Mouse (Mus musculus) cerebellum, postnatal 14 days (tissue): Measurements from ENCODE around the gene Fam129a.

ENCODE experiments used
- DNase-seq, 2 experiments: peaks; one replicate each; pipeline ENCODE4 v3.0.0; 2021; ENCODE audit warnings: mixed read lengths in 2 of 2

The Fam129a gene

GRCm38 (mm10) chr1:151570981-151571837, at the start of gene Fam129a:
Gene Fam129a (plus strand): TSS chr1:151571186.
- DNase-seq: peak; percentile 20 to 32

GRCm38 (mm10) chr1:151526701-151527100, 44.3 kb upstream of the Fam129a start:
- no peak for DNase-seq

GRCm38 (mm10) chr1:151543796-151544477, 27.0 kb upstream of the Fam129a start:
- no peak for DNase-seq

DNA sequence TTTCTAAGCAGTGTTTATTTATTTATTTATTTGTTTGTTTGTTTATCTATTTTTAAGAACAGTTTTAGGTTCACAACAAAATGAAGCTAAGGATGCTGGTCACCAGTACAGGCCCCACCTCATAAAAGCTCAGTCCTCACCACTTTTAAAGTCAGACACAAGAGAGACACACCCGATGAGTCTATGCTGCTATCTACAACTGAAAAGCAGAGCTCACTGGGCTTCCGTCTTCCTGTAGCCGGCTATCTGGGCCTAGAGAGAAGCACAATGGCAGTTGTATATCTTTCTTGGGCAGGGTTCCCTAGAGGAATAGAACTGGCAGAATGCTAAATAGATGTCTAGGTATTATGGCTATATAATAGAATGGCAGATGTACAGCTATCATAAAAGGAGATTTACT, 26.4 kb upstream of the Fam129a start:
- no peak for DNase-seq

DNA sequence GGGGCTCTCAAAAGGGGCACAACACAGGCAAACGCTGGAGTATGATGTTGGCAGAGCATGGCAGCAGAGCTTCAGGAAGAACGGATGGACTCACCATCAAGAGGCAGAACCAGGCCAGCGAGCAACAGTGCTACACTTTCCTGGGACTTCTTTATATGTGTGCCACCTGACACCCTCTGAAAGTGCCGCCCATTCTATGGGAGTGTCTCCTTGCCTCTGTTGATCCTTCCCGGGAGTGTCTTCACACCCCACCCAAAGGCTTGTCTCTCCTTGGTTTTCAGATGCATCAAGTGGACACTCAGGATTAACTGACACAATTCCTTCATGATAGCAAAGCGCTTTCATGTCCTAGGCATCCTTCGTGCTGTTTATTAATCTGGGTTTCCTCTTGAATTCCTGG, 25.4 kb upstream of the Fam129a start:
- no peak for DNase-seq

GRCm38 (mm10) chr1:151548896-151549610, 21.9 kb upstream of the Fam129a start:
- DNase-seq: no peak

DNA sequence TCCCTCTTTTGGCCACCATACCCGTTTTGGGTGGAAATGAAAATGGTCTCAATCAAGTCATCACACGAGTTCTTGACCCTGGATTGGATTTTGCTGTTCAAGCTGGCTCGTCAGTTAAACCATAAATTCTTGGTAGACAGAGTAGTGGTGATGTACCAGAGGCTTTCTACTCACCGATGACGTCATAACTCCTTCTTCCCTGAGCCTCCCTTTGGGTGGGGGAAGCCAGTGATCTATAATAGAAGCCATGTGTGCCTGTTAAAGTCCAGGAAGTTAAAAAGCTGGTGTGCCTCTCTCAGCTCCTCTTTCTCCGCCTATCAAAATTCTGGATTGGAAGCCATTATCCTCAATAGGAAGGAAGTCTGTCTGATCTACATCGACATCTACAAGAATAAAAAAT, 21.2 kb upstream of the Fam129a start:
- DNase-seq: no peak

GRCm38 (mm10) chr1:151550587-151551479, 20.2 kb upstream of the Fam129a start:
- no peak for DNase-seq

DNA sequence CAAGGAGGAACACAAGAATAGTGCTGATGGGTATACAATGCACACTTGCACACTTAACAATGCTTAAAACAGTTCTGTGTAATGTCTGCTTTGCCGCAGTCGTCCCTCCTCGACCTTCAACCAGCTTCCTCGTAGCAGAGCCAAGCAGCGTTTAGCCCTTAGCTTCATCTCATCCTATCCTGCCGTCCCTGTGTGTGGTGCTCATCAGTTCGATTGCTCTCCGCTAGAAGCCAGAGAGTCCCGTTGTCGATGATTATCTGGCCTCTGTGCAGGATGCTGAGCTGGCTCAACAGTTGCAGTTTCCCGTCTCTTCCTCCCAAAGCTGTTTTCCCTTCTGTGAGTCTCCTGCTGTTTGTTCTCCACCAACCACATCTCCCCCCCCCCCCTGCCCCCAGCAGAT, 10.4 kb upstream of the Fam129a start:
- no peak for DNase-seq

DNA sequence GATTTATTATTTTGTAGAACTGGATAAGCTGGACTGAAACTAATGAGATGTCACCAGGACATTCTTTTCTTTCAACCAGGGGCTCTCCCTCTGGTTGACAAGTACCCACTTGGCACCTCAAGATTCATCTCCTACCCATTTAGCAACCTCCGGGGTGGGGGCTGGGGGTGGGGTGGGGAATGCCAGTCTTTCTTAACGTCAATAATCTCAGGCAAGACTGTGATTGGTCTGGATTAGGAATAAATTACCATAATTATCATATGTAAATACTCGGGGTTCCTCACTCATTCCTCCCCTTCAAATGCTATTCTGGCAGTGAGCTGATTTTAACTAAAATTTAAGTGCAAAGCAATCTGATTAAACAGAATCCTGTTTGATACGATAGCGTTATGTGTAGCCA, 7.6 kb upstream of the Fam129a start:
- no peak for DNase-seq

- DNase-seq: no peak
Measured at GRCm38 (mm10) chr1:151563893-151564292, 7.1 kb upstream of the Fam129a start.

- DNase-seq: peak; percentile 85 to 88
Measured at GRCm38 (mm10) chr1:151564377-151564776, 6.6 kb upstream of the Fam129a start.

GRCm38 (mm10) chr1:151568682-151569081, 2.3 kb upstream of the Fam129a start:
- DNase-seq: no peak

- DNase-seq: no peak
Measured at GRCm38 (mm10) chr1:151571838-151572578, 1.0 kb downstream of the Fam129a start.

- DNase-seq: no peak
Measured at GRCm38 (mm10) chr1:151572601-151573320, 1.8 kb downstream of the Fam129a start.

- peak in 1 of 2 experiments; percentile 14 for DNase-seq
Measured at GRCm38 (mm10) chr1:151580200-151580982, 9.4 kb downstream of the Fam129a start.

DNA sequence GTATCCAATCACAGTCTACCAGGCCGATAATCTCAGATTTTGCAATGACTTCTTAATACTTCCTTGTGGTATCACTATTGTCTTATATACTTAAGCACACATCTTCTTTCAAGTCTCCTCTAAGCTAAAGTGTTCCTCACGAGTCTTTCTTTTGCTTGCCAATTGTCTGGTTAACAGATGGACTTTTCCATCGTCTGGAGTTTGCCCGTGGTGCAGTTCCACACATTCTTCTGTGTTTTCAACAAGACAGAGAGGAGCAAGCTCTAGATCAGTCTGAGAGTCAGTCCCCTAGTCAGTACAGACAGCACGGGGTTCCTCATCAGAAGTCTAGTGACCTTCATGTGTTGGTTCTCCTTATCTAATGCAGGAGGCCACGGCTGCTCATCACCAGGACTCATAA, 10.5 kb downstream of the Fam129a start:
- no peak for DNase-seq

DNA sequence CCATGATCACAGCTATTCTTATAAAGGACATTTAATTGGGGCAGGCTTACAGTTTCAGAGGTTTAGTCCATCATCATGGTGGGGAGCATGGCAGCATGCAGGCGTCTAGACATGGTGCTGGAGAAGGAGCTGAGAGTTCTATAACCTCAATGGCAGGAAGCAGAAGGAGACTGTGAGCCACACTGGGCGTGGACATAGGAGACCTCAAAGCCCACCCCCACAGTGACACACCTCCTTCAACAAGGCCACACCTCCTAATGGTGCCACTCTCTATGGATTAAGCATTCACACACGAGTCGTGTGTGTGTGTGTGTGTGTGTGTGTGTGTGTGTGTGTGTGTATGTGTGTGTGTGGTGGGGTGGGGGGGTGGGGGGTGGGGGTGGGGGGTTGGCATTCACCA, 11.0 kb downstream of the Fam129a start:
- DNase-seq: no peak

DNA sequence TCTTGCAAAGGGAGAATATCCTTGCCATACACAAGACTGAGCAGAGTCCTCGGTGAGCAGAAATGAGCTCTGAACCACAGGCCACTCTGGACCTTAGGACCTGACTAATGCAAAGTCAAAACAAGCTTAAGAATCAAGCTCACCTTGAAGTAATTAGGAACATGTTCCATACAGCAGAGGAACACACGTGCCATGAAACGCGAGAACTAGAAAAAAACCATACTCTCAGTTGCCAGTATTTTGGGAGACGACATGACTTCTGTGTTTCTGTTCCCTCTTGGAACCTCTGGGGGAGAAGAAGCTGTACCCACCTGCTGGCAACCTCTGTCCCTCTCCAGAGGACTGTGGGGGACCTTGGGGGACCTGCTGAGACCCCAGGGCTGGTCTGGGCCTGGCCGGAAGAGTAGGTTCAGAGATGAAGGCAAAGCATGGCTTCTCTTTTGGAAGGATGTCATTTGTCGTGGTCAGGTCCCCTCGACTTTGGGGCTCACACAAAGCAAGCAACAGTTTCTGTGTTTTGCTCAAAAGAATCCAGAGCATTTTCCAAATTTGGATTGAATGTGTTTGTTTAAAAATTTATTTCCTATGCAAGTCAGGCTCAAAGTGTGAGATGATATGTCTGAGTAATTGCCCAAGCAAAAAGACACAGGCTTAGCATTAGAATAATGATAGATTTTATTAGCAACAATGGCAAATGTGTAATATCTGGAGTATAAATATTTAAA, 12.6 kb downstream of the Fam129a start:
- no peak for DNase-seq

GRCm38 (mm10) chr1:151584182-151584471, 13.1 kb downstream of the Fam129a start:
- DNase-seq: no peak
